Mouse (Mus musculus) right cerebral cortex, postnatal 14 days (tissue): ENCODE measurements around the gene Ddx55.

Experiments
- DNase-seq: peaks from one replicate; pipeline ENCODE4 v3.0.0; 2022

The Ddx55 gene

GRCm38 (mm10) chr5:124552558-124553307 is at the start of gene Ddx55:
Ddx55 (plus strand) TSS chr5:124552864.
- peak; percentile 87 for DNase-seq

- peak; percentile 61 for DNase-seq
These were observed 48.9 kb upstream of the Ddx55 start for GRCm38 (mm10) chr5:124503742-124504141.

- no peak for DNase-seq
These were observed 47.4 kb upstream of the Ddx55 start for GRCm38 (mm10) chr5:124505235-124505634.

GRCm38 (mm10) chr5:124506731-124507359 is 45.8 kb upstream of the Ddx55 start:
- no peak for DNase-seq

GRCm38 (mm10) chr5:124509200-124509599 is 43.5 kb upstream of the Ddx55 start:
- DNase-seq, result no peak

GRCm38 (mm10) chr5:124509742-124510237 is 42.9 kb upstream of the Ddx55 start:
- no peak for DNase-seq

GRCm38 (mm10) chr5:124510536-124511050 is 42.1 kb upstream of the Ddx55 start:
- no peak for DNase-seq

- no peak for DNase-seq
These were observed 36.9 kb upstream of the Ddx55 start for GRCm38 (mm10) chr5:124515789-124516188.

- DNase-seq, result peak; percentile 67
These were observed 34.0 kb upstream of the Ddx55 start for GRCm38 (mm10) chr5:124518648-124519047.

GRCm38 (mm10) chr5:124521588-124521987 is 31.1 kb upstream of the Ddx55 start:
- no peak for DNase-seq

- DNase-seq, result no peak
These were observed 29.6 kb upstream of the Ddx55 start for GRCm38 (mm10) chr5:124523032-124523431.

- DNase-seq, result no peak
These were observed 27.7 kb upstream of the Ddx55 start for GRCm38 (mm10) chr5:124524943-124525342.

- no peak for DNase-seq
These were observed 24.3 kb upstream of the Ddx55 start for GRCm38 (mm10) chr5:124528351-124528750.

- no peak for DNase-seq
These were observed 23.9 kb upstream of the Ddx55 start for GRCm38 (mm10) chr5:124528791-124529190.

- no peak for DNase-seq
These were observed 23.4 kb upstream of the Ddx55 start for GRCm38 (mm10) chr5:124529191-124529651.

GRCm38 (mm10) chr5:124529697-124530096 is 23.0 kb upstream of the Ddx55 start:
- DNase-seq, result no peak

- peak; percentile 80 for DNase-seq
These were observed 21.7 kb upstream of the Ddx55 start, which contains the start of gene Rilpl1 for GRCm38 (mm10) chr5:124530655-124531582. Rilpl1 (minus strand) TSS chr5:124531391.

- DNase-seq, result no peak
These were observed 21.1 kb upstream of the Ddx55 start for GRCm38 (mm10) chr5:124531583-124531930.

GRCm38 (mm10) chr5:124532451-124532850 is 20.2 kb upstream of the Ddx55 start:
- no peak for DNase-seq

GRCm38 (mm10) chr5:124535016-124535415 is 17.6 kb upstream of the Ddx55 start:
- no peak for DNase-seq

- DNase-seq, result no peak
These were observed 15.9 kb upstream of the Ddx55 start for GRCm38 (mm10) chr5:124536776-124537175.
